Mouse (Mus musculus) bone marrow macrophage, adult 2 months (primary cell): ENCODE measurements around the gene Plekhg1.

ENCODE experiments used
- CTCF ChIP-seq: IDR thresholded peaks from 2 replicates; pipeline ENCODE4 v1.5.1; 2012; ENCODE audit warnings: low read depth, mild to moderate bottlenecking, low read length, moderate library complexity
- POLR2A ChIP-seq: IDR thresholded peaks from 2 replicates; pipeline ENCODE4 v1.6.1; 2012; ENCODE audit warnings: mild to moderate bottlenecking, low read depth, low read length, borderline replicate concordance

GRCm38 (mm10) chr10:4002711-4003110 is 262.5 kb downstream of the Plekhg1 start:
- no peak for TF ChIP-seq POLR2A
- no peak for TF ChIP-seq CTCF
